Mouse (Mus musculus) C2C12 (cell line): ENCODE data around the gene Psmd6.

Source experiments
- CEBPB ChIP-seq: IDR thresholded peaks from one replicate; pipeline ENCODE4 v1.6.1; 2011; ENCODE audit warnings: low read depth, mild to moderate bottlenecking, control low read depth, moderate library complexity
- CTCF ChIP-seq: IDR thresholded peaks from one replicate; pipeline ENCODE4 v1.5.1; 2011; ENCODE audit not compliant: control insufficient read depth, insufficient read depth, insufficient read length
- FOSL1 ChIP-seq: IDR thresholded peaks from one replicate; pipeline ENCODE4 v1.8.0; 2011; ENCODE audit warnings: mild to moderate bottlenecking, low read length; ENCODE audit not compliant: poor library complexity, insufficient read depth, severe bottlenecking
- MAX ChIP-seq: IDR thresholded peaks from one replicate; pipeline ENCODE4 v1.6.1; 2011; ENCODE audit warnings: mild to moderate bottlenecking, control low read depth
- MYOD1 ChIP-seq: IDR thresholded peaks from one replicate; pipeline ENCODE4 v1.6.1; 2011; ENCODE audit warnings: low read depth; ENCODE audit not compliant: control insufficient read depth, insufficient read length
- MYOG ChIP-seq: IDR thresholded peaks from one replicate; pipeline ENCODE4 v1.6.1; 2011; ENCODE audit not compliant: control insufficient read depth, insufficient read length; ENCODE audit errors: extremely low read depth
- USF1 ChIP-seq: IDR thresholded peaks from one replicate; pipeline ENCODE4 v1.6.1; 2011; ENCODE audit warnings: low read depth, mild to moderate bottlenecking, control low read depth, moderate library complexity

- no peak for TF ChIP-seq CTCF
- TF ChIP-seq MYOD1, result no peak
- no peak for TF ChIP-seq FOSL1
- TF ChIP-seq USF1, result no peak
- no peak for TF ChIP-seq MAX
- no peak for TF ChIP-seq CEBPB
- no peak for TF ChIP-seq MYOG
Measured at GRCm38 (mm10) chr14:14104930-14105318, 15.9 kb downstream of the Psmd6 start.
